Comparison of ENCODE assay signal across 19 mouse cellular contexts in genomic region chr4:7191912-7192311, GRCm38 (mm10).
DNase-seq lines count a peak whose midpoint lies in the region; ATAC-seq and TF ChIP-seq lines count a peak whose summit lies in the region.
"Had no signal": no experiment of that assay in that cellular context is flagged by ENCODE, and none has a peak within 500 bp of the region (broad histone marks: within the 10 kb centered on the region; RNA-seq: fewer than 3 reads in every experiment).

No protein-coding gene starts in this region.

- no peaks in the 10 kb centered on the region for H3K27me3 ChIP-seq in forebrain, embryonic 15.5 days
- no peaks in the 10 kb centered on the region for H3K27me3 ChIP-seq in forebrain, embryonic 10.5 days (ENCODE audit: poor library complexity, severe bottlenecking)
- H3K27me3 ChIP-seq: heart, embryonic 13.5 days; kidney, embryonic 15.5 days; limb, embryonic 15.5 days; midbrain, embryonic 12.5 days; neural tube, embryonic 15.5 days had no signal

- peak; percentile 73 for ATAC-seq in forebrain, embryonic 15.5 days (replicated peaks)
- ATAC-seq: intestine, embryonic 16.5 days had no signal

- no peaks in the 10 kb centered on the region for H3K9me3 ChIP-seq in forebrain, embryonic 15.5 days
- H3K9me3 ChIP-seq in forebrain, embryonic 10.5 days, result no peaks in the 10 kb centered on the region
- H3K9me3 ChIP-seq: heart, embryonic 13.5 days; kidney, embryonic 15.5 days; limb, embryonic 15.5 days; midbrain, embryonic 12.5 days; neural tube, embryonic 15.5 days had no signal

- H3K27ac ChIP-seq in forebrain, embryonic 15.5 days (replicated peaks), result peak overlapping the region; percentile 82
- H3K27ac ChIP-seq in forebrain, embryonic 10.5 days, result no peak overlapping the region
- peak overlapping the region; percentile 67 for H3K27ac ChIP-seq in left cerebral cortex, adult 2 months
- H3K27ac ChIP-seq: heart, embryonic 13.5 days; kidney, embryonic 15.5 days; limb, embryonic 15.5 days; midbrain, embryonic 12.5 days had no signal

- intact Hi-C loops in left cerebral cortex, adult 2 months (cut with DNase I), result loop anchor here (10.0 kb wide), 1 partner anchor 377 kb away; no protein-coding TSS in a partner anchor
- intact Hi-C loops in left cerebral cortex, postnatal 36 days (cut with DNase I), result no loop called here

- no peak for TF ChIP-seq CTCF in left cerebral cortex, adult 2 months (IDR thresholded peaks at IDR 0.05)

- H3K4me2 ChIP-seq in forebrain, embryonic 15.5 days (replicated peaks), result no peak overlapping the region
- H3K4me2 ChIP-seq: heart, embryonic 13.5 days; kidney, embryonic 15.5 days; limb, embryonic 15.5 days; midbrain, embryonic 12.5 days; neural tube, embryonic 15.5 days had no signal

- 55% methylated on average over 3 of the region's 3 CpGs for WGBS in forebrain, embryonic 15.5 days
- 90% methylated on average over 3 of the region's 3 CpGs for whole genome bisulfite sequencing in forebrain, embryonic 10.5 days

- no peak for DNase-seq in forebrain, embryonic 10.5 days (ENCODE audit: extremely low spot score, low spot score)
- no peak for DNase-seq in left cerebral cortex, adult 2 months (ENCODE audit: extremely low spot score in 1 of 2, low spot score in 2 of 2)
- DNase-seq in left cerebral cortex, postnatal 36 days (ENCODE audit: low spot score in 2 of 2), result no peak
- peak; percentile 5 for DNase-seq in 3T3-L1 (ENCODE audit: low read depth, low spot score)
- peak; percentile 66 for DNase-seq in brain, embryonic 18.5 days (ENCODE audit: low read depth, low spot score)
- DNase-seq in gastrocnemius, postnatal 10 days, result no peak
- no peak for DNase-seq in testis, postnatal 14 days (ENCODE audit: low spot score)
- DNase-seq: adrenal gland, postnatal 25 days; B cell, adult 2 months; cerebellum, adult 9-11 months; heart, postnatal 4 days had no signal

- no peak overlapping the region for H3K9ac ChIP-seq in forebrain, embryonic 15.5 days (replicated peaks)
- H3K9ac ChIP-seq: heart, embryonic 13.5 days; kidney, embryonic 15.5 days; limb, embryonic 15.5 days; midbrain, embryonic 12.5 days; neural tube, embryonic 15.5 days had no signal

- peaks cover 9% of the 10 kb centered on the region for H3K4me1 ChIP-seq in forebrain, embryonic 15.5 days
- H3K4me1 ChIP-seq in forebrain, embryonic 10.5 days, result no peaks in the 10 kb centered on the region
- H3K4me1 ChIP-seq: heart, embryonic 13.5 days; kidney, embryonic 15.5 days; limb, embryonic 15.5 days; neural tube, embryonic 15.5 days had no signal

- H3K4me3 ChIP-seq in forebrain, embryonic 15.5 days, result no peak overlapping the region
- no peak overlapping the region for H3K4me3 ChIP-seq in forebrain, embryonic 10.5 days
- no peak overlapping the region for H3K4me3 ChIP-seq in left cerebral cortex, adult 2 months
- H3K4me3 ChIP-seq: heart, embryonic 13.5 days; kidney, embryonic 15.5 days; limb, embryonic 15.5 days; midbrain, embryonic 12.5 days; myocyte; neural tube, embryonic 15.5 days had no signal

- H3K36me3 ChIP-seq in forebrain, embryonic 15.5 days, result no peaks in the 10 kb centered on the region
- no peaks in the 10 kb centered on the region for H3K36me3 ChIP-seq in forebrain, embryonic 10.5 days (replicated peaks)
- H3K36me3 ChIP-seq: heart, embryonic 13.5 days; kidney, embryonic 15.5 days; limb, embryonic 15.5 days; midbrain, embryonic 12.5 days; neural tube, embryonic 15.5 days had no signal

Comparison
In these comparisons a context has a peak if more than half of its experiments do, and no peak if none do; other contexts are left out.
1. DNase-seq: peak in 3T3-L1 (single experiment) and brain, embryonic 18.5 days (single experiment); none in forebrain, embryonic 10.5 days (single experiment), left cerebral cortex, adult 2 months (0 of 2), left cerebral cortex, postnatal 36 days (0 of 2), gastrocnemius, postnatal 10 days (single experiment) and testis, postnatal 14 days (single experiment).